Mouse (Mus musculus): ENCODE results near the gene Cfap100. TPM values are rescaled to one million over a fixed set of nuclear protein-coding genes. Genes with fewer than 3 reads are reported as not detected.
A peak's percentile ranks its signal among the peaks of the same experiment; 100 is the strongest.

Gene Cfap100
- total and polyA plus RNA-seq, 3 experiments = 0.10 TPM; not detected in 2

GRCm38 (mm10) chr6:90369725-90370553 is 58.7 kb downstream of the Cfap100 start:
- H3K4me1 ChIP-seq (ENCODE audit: control insufficient read depth in 1 of 2, insufficient read depth in 2 of 2) = peaks cover 3 to 26% of the 10 kb centered on the region in 2 experiments; a peak in 2 of 4 replicates
- H3K4me2 ChIP-seq (ENCODE audit: insufficient read depth, low read depth, poor library complexity, severe bottlenecking) = peak overlapping the region; percentile 58
- TF ChIP-seq EP300 (IDR thresholded peaks at IDR 0.05; ENCODE audit: low read length) = no peak
- peak; percentile 40; the same call in 1 of the 2 replicates for TF ChIP-seq MXI1 (IDR thresholded peaks at IDR 0.05; ENCODE audit: low read depth, low read length)
- DNase-seq (ENCODE audit: extremely low read depth) = peak; percentile 20
- dilution Hi-C loops (cut with MboI; ENCODE audit: extremely low pct_ligation_motif_present, extremely low pct_unique_long_range_greater_than_20kb, low sequenced_read_pairs) (no loop called here), in situ Hi-C loops (cut with MboI; ENCODE audit: low pct_ligation_motif_present, low pct_unique_long_range_greater_than_20kb, low sequenced_read_pairs) (no loop called here)
- peaks cover 22 to 33% of the 10 kb centered on the region in 2 experiments for H3K36me3 ChIP-seq (replicated peaks in 1 of 2; ENCODE audit: control insufficient read depth in 1 of 2, insufficient read depth in 1 of 2, low read length in 1 of 2)
- no peaks in the 10 kb centered on the region for H3K27me3 ChIP-seq (replicated peaks)
- H3K79me2 ChIP-seq (replicated peaks; ENCODE audit: control insufficient read depth, extremely low read depth, insufficient read depth, poor library complexity, severe bottlenecking) = peaks cover 7% of the 10 kb centered on the region; the same call in 1 of the 2 replicates
- peak overlapping the region; percentile 67 to 91 (median 77) for H3K4me3 ChIP-seq (replicated peaks in 1 of 3; ENCODE audit: low read depth in 2 of 3, low read length in 2 of 3, poor library complexity in 1 of 3)
- no peak overlapping the region for H3K27ac ChIP-seq (ENCODE audit: insufficient read depth, low read depth)
- peak overlapping the region; percentile 67 for H3K9ac ChIP-seq (ENCODE audit: insufficient read depth, low read depth)
- no peaks in the 10 kb centered on the region for H3K9me3 ChIP-seq (replicated peaks; ENCODE audit: low read length)

GRCm38 (mm10) chr6:90368976-90369724 is 59.4 kb downstream of the Cfap100 start, which contains the start of gene Zxdc:
Zxdc (plus strand) TSS chr6:90369492.
- H3K9me3 ChIP-seq (replicated peaks; ENCODE audit: low read length) = no peaks in the 10 kb centered on the region
- in situ Hi-C loops (cut with MboI; ENCODE audit: low pct_ligation_motif_present, low pct_unique_long_range_greater_than_20kb, low sequenced_read_pairs) (no loop called here), dilution Hi-C loops (cut with MboI; ENCODE audit: extremely low pct_ligation_motif_present, extremely low pct_unique_long_range_greater_than_20kb, low sequenced_read_pairs) (no loop called here)
- DNase-seq (ENCODE audit: extremely low read depth) = peak; percentile 96
- peak within 1 kb of the TSS; percentile 76 for H3K4me2 ChIP-seq (ENCODE audit: insufficient read depth, low read depth, poor library complexity, severe bottlenecking)
- H3K36me3 ChIP-seq (replicated peaks in 1 of 2; ENCODE audit: control insufficient read depth in 1 of 2, insufficient read depth in 1 of 2, low read length in 1 of 2) = peaks cover 16 to 25% of the 10 kb centered on the region in 2 experiments
- no peak within 1 kb of the TSS for H3K27ac ChIP-seq (ENCODE audit: insufficient read depth, low read depth)
- H3K79me2 ChIP-seq (replicated peaks; ENCODE audit: control insufficient read depth, extremely low read depth, insufficient read depth, poor library complexity, severe bottlenecking) = peaks cover 7% of the 10 kb centered on the region; the same call in 1 of the 2 replicates
- peak within 1 kb of the TSS; percentile 67 to 91 (median 77) for H3K4me3 ChIP-seq (replicated peaks in 1 of 3; ENCODE audit: low read depth in 2 of 3, low read length in 2 of 3, poor library complexity in 1 of 3)
- peaks cover 3 to 26% of the 10 kb centered on the region in 2 experiments; a peak in 2 of 4 replicates for H3K4me1 ChIP-seq (ENCODE audit: control insufficient read depth in 1 of 2, insufficient read depth in 2 of 2)
- H3K9ac ChIP-seq (ENCODE audit: insufficient read depth, low read depth) = peak within 1 kb of the TSS; percentile 67
- peaks cover 1% of the 10 kb centered on the region for H3K27me3 ChIP-seq (replicated peaks)
- peak; percentile 69 for TF ChIP-seq HCFC1 (IDR thresholded peaks at IDR 0.05; ENCODE audit: low read depth, low read length)
- peak; percentile 72 for TF ChIP-seq ELF1 (IDR thresholded peaks at IDR 0.05; ENCODE audit: low read depth, low read length)
- TF ChIP-seq POLR2AphosphoS2 (IDR thresholded peaks at IDR 0.05; ENCODE audit: low read depth, low read length) = no peak
- peak; percentile 80 for TF ChIP-seq POLR2A (IDR thresholded peaks at IDR 0.05; ENCODE audit: low read depth, low read length)
- TF ChIP-seq ZNF384 (IDR thresholded peaks at IDR 0.05; ENCODE audit: low read depth, low read length) = no peak
- TF ChIP-seq MEF2A (IDR thresholded peaks at IDR 0.05; ENCODE audit: borderline replicate concordance, low read depth, low read length) = no peak
- TF ChIP-seq TBP (conservative IDR thresholded peaks at IDR 0.05; ENCODE audit: low read depth, low read length) = 0 out of 2 replicates have a peak, but pooled peaks have one; percentile 62
- TF ChIP-seq CHD2 (IDR thresholded peaks at IDR 0.05; ENCODE audit: low read length) = no peak; the same call in 1 of the 2 replicates
- peak; percentile 59 for TF ChIP-seq NELFE (IDR thresholded peaks at IDR 0.05; ENCODE audit: low read depth, low read length)
- no peak for TF ChIP-seq PAX5 (IDR thresholded peaks at IDR 0.05; ENCODE audit: low read length)
- TF ChIP-seq MAZ (IDR thresholded peaks at IDR 0.05; ENCODE audit: low read depth, low read length) = no peak
- peak; percentile 81; the same call in 1 of the 2 replicates for TF ChIP-seq SIN3A (IDR thresholded peaks at IDR 0.05; ENCODE audit: low read length)
- peak; percentile 64 for TF ChIP-seq MAX (IDR thresholded peaks at IDR 0.05; ENCODE audit: low read length)
- TF ChIP-seq USF1 (IDR thresholded peaks at IDR 0.05; ENCODE audit: low read depth, low read length) = peak; percentile 63
- TF ChIP-seq ZKSCAN1 (IDR thresholded peaks at IDR 0.05; ENCODE audit: borderline replicate concordance, low read depth, low read length) = no peak
- TF ChIP-seq GABPA (IDR thresholded peaks at IDR 0.05; ENCODE audit: insufficient replicate concordance, low read depth, low read length) = no peak
- TF ChIP-seq RAD21 (IDR thresholded peaks at IDR 0.05; ENCODE audit: low read depth, low read length) = no peak
- TF ChIP-seq TCF12 (IDR thresholded peaks at IDR 0.05; ENCODE audit: low read depth, low read length) = peak; percentile 74
- peak; percentile 99 for TF ChIP-seq NRF1 (IDR thresholded peaks at IDR 0.05; ENCODE audit: low read depth, low read length)
- no peak for TF ChIP-seq JUND (conservative IDR thresholded peaks at IDR 0.05; ENCODE audit: low read depth, low read length)
- no peak for TF ChIP-seq ZC3H11A (IDR thresholded peaks at IDR 0.05; ENCODE audit: low read depth, low read length)
- 0 out of 2 replicates have a peak, but pooled peaks have one; percentile 51 for TF ChIP-seq KAT2A (IDR thresholded peaks at IDR 0.05; ENCODE audit: insufficient replicate concordance, low read length)
- TF ChIP-seq CTCF (conservative IDR thresholded peaks at IDR 0.05 in 1 of 2, IDR thresholded peaks at IDR 0.05 in 1 of 2; ENCODE audit: low read depth in 2 of 2, low read length in 2 of 2) = no peak
- TF ChIP-seq ZMIZ1 (IDR thresholded peaks at IDR 0.05; ENCODE audit: low read depth, low read length) = no peak
- no peak for TF ChIP-seq SMC3 (IDR thresholded peaks at IDR 0.05; ENCODE audit: low read depth, low read length)
- 0 out of 2 replicates have a peak, but pooled peaks have one; percentile 24 for TF ChIP-seq IRF4 (IDR thresholded peaks at IDR 0.05; ENCODE audit: low read depth, low read length)
- no peak for TF ChIP-seq E2F4 (IDR thresholded peaks at IDR 0.05; ENCODE audit: insufficient replicate concordance, low read depth, low read length)
- TF ChIP-seq MXI1 (IDR thresholded peaks at IDR 0.05; ENCODE audit: low read depth, low read length) = no peak

Data from CH12.LX (cell line).